Mouse (Mus musculus): ENCODE measurements around the gene Hist1h3e.

DNA sequence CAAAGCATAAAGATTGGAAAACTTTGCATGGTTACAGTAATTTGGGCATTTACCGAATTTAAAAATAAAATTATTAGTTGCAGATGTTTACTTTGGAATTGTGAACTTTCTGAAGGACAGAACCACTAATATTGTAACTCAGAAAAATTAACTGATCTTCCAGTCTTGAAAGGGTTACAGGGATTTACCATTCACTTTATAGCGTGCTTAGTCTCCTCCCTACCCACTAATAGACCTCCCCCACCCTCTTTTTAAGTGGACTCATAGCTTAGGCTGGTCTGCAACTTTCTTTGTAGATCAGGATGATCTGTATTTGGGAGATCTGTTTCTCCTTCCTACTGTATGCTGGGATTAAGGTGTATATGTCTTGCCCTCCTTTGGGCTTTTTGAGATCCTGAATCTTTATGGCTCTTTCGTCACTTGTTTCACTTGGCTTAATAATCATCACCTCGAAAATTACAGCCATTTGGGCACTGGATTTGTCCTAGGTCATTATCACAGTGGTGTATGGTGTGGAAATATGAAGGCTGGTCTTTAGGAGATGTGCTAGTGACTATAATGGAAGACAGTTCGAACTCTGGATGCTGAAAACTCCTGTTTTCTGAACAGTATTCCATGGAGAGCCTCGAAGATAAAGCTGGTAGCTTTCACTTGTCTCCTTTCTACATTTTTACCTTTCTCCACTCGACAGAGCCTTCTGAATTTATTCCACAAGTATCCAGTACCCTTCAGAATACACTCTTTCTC is 25.9 kb downstream of the Hist1h3e start:
- TF ChIP-seq CTCF (IDR thresholded peaks at IDR 0.05; ENCODE audit: insufficient read depth, low read depth, low read length), result no peak
- no peak for TF ChIP-seq POLR2A (IDR thresholded peaks at IDR 0.05; ENCODE audit: insufficient read depth, low read depth, low read length)
